ENCODE assay signal across 14 mouse cellular contexts in genomic region chr1:186373386-186373785, GRCm38 (mm10).
"Had no signal": no experiment of that assay in that cellular context is flagged by ENCODE, and none has a peak within 500 bp of the region (broad histone marks: within the 10 kb centered on the region; RNA-seq: fewer than 3 reads in every experiment).

No protein-coding gene starts in this region.

- H3K27me3 ChIP-seq: limb, embryonic 12.5 days; liver, embryonic 15.5 days; megakaryocyte, embryonic 14.5 days had no signal

- H3K9me3 ChIP-seq: liver, embryonic 15.5 days had no signal

- H3K36me3 ChIP-seq: limb, embryonic 12.5 days; liver, embryonic 15.5 days had no signal

- H3K4me3 ChIP-seq: limb, embryonic 12.5 days; liver, embryonic 15.5 days had no signal

- DNase-seq: kidney, adult 11 months; kidney, adult 9 months; kidney, postnatal 36 days; layer of hippocampus, adult 9-11 months; layer of hippocampus, postnatal 36 days; lung, postnatal 14 days; thymus, adult 18-20 months; thymus, postnatal 14 days had no signal

- H3K9ac ChIP-seq: limb, embryonic 12.5 days; liver, embryonic 15.5 days; lung, embryonic 14.5 days had no signal

- H3K27ac ChIP-seq: kidney, postnatal 0 days; limb, embryonic 12.5 days; liver, embryonic 15.5 days; macrophage had no signal

- H3K4me1 ChIP-seq: limb, embryonic 12.5 days; liver, embryonic 15.5 days had no signal

- H3K4me2 ChIP-seq: limb, embryonic 12.5 days; liver, embryonic 15.5 days; lung, embryonic 14.5 days had no signal
